Mouse (Mus musculus): ENCODE measurements around the gene Cd34.

The Cd34 gene

GRCm38 (mm10) chr1:194938715-194939114 lies at the start of gene Cd34:
Gene Cd34 (plus strand): TSS chr1:194938819.
- no peak for DNase-seq (ENCODE audit: low spot score in 2 of 2)

GRCm38 (mm10) chr1:194894513-194894912 lies 44.1 kb upstream of the Cd34 start:
- no peak for DNase-seq (ENCODE audit: low spot score in 2 of 2)

DNA sequence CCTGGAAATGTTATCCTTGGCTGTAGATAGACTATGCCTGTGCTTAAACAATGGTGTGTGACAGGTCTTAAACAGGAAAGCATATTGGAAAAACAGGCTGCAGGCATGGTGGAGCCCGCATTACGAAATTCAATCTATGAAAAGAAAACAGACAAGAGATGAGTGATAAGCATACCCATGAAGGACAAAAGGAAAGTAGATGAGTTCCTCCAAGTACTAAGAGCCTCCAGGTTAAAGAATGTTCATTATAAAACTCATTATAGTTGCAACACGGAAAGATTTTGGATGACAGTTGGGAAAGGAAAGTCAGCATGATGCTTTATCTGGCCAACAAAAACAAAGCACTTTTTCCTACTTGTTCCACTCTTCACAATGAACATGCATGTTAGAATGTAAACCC lies 43.3 kb upstream of the Cd34 start:
- no peak for DNase-seq (ENCODE audit: low spot score in 2 of 2)

DNA sequence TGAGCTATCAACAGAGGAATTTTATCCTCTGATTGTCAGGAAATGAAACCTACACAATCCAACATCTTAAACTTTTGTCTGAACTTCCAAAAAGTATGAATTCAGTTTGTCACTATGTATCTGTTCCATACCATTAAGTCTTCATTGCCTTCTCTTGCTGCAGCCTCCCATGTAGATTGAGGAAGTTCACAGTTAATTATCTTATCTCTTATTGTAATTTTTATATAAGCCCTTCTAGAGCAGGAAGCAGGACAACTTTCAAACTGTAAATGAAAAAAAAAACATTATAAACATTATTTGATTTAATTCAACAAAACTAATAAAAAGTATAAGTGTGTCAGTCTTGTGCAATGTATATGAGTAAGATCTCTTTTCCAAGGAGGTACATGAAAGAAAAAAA lies 37.5 kb upstream of the Cd34 start:
- DNase-seq (ENCODE audit: low spot score in 2 of 2): no peak

- no peak for DNase-seq (ENCODE audit: low spot score in 2 of 2)
Measured at GRCm38 (mm10) chr1:194901826-194902225, 36.8 kb upstream of the Cd34 start.

GRCm38 (mm10) chr1:194908956-194909355 lies 29.7 kb upstream of the Cd34 start:
- no peak for DNase-seq (ENCODE audit: low spot score in 2 of 2)

- no peak for DNase-seq (ENCODE audit: low spot score in 2 of 2)
Measured at GRCm38 (mm10) chr1:194925753-194926350, 12.8 kb upstream of the Cd34 start.

GRCm38 (mm10) chr1:194927887-194928286 lies 10.7 kb upstream of the Cd34 start:
- no peak for DNase-seq (ENCODE audit: low spot score in 2 of 2)

DNA sequence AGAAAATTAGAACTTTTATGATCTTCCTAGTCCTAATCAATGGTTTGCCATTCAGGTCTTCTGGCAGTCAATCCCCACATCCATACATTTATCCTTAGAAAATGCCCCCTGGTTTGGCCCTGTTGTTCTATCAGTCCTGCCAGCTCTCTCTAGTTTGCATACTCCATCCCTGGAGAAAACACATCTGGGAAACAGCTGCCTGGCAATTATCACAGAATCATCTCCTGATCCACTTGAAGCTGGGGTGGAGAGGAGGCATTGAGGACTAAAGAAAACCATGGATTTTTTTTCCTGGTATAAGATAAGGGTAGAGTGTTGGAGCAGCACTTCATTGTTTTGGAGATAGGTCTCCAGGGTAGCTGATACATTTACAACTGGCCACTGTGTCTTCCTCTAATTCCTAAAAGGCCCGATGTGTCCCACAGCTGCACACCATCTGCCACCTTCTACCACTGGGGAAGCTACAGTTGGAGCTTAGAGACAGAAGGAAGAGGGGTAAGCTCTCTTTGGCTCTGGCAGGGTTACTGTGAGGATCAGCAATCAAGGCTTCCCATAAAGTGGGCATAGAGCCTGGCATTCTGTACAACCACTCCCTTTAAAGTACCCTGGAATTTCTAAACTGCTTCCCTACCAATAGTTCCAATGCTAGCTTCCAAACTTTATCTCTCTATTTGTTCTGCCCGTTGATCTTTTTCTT lies 9.2 kb upstream of the Cd34 start:
- no peak for DNase-seq (ENCODE audit: low spot score in 2 of 2)

DNA sequence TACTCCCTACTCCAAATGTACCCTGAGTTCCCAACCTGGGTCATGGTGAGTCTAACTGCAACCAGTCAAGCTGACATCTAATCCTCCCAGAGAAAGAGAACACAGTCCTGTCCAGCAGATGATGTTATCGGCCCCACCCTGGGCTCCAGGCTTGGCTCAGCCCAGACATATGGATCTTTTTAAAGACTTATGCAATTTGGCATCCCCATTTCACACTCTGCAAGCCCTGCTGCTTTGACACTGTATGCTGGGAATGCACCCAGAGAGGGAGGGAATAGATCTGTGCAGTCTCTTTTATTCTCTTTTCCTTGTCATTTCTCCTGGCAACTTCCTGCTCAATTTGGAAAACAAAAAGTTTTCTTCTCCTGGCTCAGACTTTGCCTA lies 8.7 kb upstream of the Cd34 start:
- no peak for DNase-seq (ENCODE audit: low spot score in 2 of 2)

GRCm38 (mm10) chr1:194930706-194931105 lies 7.9 kb upstream of the Cd34 start:
- no peak for DNase-seq (ENCODE audit: low spot score in 2 of 2)

- DNase-seq (ENCODE audit: low spot score in 2 of 2): no peak
Measured at GRCm38 (mm10) chr1:194935351-194935750, 3.3 kb upstream of the Cd34 start.

DNA sequence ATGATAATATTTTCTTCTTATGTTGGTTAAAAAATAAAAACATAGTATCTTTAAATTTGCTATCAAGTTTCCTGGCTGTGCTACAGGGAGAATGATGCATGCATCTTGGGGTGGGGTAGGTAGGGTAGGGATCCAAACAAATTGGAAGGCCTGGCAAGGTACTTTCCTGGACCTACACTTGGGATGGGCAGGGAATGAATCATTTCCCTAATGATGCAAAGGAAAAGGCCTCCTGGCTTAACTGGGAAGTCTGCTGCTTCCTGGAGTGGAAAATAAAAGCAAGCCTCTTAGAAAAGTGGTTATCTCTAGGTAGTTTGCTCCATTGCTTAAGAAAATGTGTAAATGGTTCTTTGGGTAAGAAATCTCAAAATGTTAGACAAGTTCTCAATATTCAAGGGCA lies 2.9 kb downstream of the Cd34 start:
- no peak for DNase-seq (ENCODE audit: low spot score in 2 of 2)

DNA sequence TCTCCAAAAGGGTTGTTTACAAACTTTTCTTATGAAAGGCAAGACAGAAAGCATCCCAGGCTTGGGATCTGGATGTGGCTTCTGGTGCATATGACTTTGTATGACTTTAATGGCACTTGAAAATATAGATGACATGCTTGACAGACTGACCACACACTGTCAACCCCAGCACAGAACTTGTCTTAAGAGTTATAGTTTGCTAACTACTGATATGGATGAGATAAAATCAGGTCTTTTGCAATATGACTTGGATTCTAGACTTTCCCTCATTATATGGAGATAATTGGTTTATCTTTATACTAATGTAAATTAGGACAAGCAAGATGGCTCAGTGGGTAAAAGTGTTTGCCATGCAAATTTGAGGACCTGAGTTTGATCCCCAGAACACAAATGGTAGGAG lies 4.3 kb downstream of the Cd34 start:
- no peak for DNase-seq (ENCODE audit: low spot score in 2 of 2)

DNA sequence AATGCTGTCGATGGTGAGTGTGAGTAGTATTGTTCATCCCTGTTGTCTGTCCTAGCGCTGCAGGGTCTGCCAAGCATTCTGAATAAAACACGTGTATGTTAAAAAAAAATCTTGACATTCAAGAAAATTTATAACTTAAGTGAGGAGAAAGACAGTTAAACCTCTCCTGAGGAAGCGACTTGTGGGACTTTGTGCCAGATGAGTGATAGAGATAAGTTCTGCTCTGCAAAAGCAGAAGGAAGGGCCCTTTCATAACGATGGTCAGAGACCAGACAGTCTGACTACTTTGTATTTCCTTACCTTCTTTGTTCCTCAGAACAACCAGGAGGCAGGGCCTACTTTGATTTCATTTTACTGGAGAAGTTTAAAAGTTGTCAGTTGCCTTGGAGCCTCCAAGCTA lies 4.9 kb downstream of the Cd34 start:
- DNase-seq (ENCODE audit: low spot score in 2 of 2): no peak

GRCm38 (mm10) chr1:194945382-194945781 lies 6.8 kb downstream of the Cd34 start:
- DNase-seq (ENCODE audit: low spot score in 2 of 2): no peak

DNA sequence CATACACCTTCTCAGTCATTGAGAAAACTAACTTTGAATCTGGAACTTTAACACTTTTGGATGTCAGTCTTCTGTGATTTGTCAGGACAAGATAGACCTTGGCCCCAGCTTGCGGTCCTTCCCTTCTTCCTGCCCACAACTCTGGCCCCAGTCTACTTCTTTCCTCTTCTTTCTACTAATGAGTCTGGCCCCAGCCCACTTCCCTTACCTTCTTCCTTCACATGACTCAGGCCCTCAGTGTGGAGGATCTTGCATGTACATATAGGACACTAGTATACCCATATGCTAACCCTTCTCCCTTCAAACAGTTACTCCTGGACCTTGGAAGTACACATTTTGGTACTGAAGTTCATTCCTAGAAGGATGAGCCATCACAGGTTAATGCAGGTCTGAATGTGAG lies 7.8 kb downstream of the Cd34 start:
- no peak for DNase-seq (ENCODE audit: low spot score in 2 of 2)

DNA sequence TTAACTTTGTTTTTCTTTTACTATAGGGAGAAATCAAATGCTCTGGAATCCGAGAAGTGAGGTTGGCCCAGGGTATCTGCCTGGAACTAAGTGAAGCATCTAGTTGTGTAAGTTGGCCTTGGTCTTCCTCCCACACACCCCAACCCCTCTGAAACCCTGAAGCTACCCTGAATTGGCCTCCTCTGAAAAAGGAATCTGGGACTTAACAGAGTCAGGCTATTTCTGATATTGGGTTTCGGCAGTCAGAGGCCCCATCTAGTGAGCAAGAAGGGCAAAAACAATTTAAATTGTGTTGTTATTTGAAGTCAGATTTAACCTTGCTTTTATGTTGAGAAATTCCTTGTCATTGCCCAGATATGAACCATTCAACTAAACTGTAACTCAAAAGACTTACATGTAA lies 12.3 kb downstream of the Cd34 start:
- DNase-seq (ENCODE audit: low spot score in 2 of 2): no peak

DNA sequence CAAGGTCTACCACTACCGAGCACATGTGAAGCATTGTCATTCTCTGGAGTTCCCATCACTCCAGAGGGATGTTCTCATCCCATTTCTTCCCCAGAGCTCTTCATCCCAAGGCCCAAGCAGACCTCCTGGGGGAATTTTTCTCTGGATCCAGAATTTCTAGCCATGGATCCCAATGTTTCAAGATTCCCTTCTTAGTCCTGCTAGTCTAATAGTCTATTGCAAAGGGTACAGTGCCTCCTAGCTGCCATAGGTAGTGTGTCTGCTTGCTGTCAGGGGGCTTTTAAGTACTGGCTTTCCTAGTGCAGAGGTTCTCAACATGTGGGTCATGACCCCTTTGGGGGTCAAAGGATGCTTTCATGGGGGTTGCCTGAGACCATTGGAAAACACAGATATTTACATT lies 14.3 kb downstream of the Cd34 start:
- no peak for DNase-seq (ENCODE audit: low spot score in 2 of 2)

- no peak for DNase-seq (ENCODE audit: low spot score in 2 of 2)
Measured at GRCm38 (mm10) chr1:194954694-194955093, 16.1 kb downstream of the Cd34 start.

- DNase-seq (ENCODE audit: low spot score in 2 of 2): no peak
Measured at GRCm38 (mm10) chr1:194955749-194956148, 17.1 kb downstream of the Cd34 start.

DNA sequence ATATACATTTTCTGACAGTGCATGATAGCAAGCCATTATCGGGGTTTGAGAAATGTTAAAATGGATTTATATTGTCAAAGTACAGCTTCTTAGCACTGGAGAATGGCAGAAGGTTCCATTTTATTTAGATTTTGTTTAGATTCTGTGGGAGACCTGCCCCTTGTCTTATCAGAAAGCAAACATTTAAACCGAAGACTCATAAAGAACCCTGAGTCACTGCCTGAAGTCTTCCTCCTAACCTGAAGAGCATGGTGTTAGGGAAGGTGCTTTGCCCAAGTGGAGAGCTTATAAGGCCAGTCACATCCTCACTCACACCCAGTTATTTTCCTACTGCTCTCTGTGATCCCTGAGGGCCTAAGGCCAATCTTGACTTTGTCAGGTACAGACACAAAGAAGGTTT lies 18.4 kb downstream of the Cd34 start:
- no peak for DNase-seq (ENCODE audit: low spot score in 2 of 2)

GRCm38 (mm10) chr1:194962181-194962580 lies 23.6 kb downstream of the Cd34 start:
- peak; percentile 32 to 34 for DNase-seq (ENCODE audit: low spot score in 2 of 2)

DNA sequence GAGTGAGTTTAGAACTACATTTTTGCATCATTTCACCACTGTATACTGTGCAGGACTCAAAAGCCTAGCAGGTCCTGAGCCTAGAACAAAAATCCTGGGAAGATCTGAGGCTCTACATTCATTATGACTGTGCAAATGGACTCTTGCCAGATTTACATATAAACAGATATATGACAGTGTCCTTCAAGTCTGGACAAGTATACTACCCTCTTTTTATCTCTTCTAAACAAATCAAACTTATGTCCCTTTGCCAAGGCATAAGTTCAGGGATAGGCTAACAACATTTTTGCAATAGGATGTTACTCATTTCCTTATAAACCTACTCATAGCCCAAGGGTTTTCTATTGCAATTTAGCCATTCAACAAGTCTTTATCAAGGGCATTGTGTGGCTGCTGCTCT lies 24.1 kb downstream of the Cd34 start:
- no peak for DNase-seq (ENCODE audit: low spot score in 2 of 2)

Data from spleen, postnatal 36 days (tissue).